Mouse (Mus musculus) hindlimb bud, embryonic 11.5 days (tissue): Measurements from ENCODE around the gene Snx6.
A peak's percentile ranks its signal among the peaks of the same experiment; 100 is the strongest.
"Not testable (repeated sequence)": the region's sequence is repeated elsewhere in the genome, so short reads cannot be mapped to it uniquely, and the experiment has no call there.

Experiments used
- DNase-seq: peaks from one replicate; pipeline ENCODE4 v3.0.0-alpha.2; 2012; ENCODE audit warnings: low read depth, low spot score; ENCODE audit errors: extremely low spot score

Snx6 gene

DNA sequence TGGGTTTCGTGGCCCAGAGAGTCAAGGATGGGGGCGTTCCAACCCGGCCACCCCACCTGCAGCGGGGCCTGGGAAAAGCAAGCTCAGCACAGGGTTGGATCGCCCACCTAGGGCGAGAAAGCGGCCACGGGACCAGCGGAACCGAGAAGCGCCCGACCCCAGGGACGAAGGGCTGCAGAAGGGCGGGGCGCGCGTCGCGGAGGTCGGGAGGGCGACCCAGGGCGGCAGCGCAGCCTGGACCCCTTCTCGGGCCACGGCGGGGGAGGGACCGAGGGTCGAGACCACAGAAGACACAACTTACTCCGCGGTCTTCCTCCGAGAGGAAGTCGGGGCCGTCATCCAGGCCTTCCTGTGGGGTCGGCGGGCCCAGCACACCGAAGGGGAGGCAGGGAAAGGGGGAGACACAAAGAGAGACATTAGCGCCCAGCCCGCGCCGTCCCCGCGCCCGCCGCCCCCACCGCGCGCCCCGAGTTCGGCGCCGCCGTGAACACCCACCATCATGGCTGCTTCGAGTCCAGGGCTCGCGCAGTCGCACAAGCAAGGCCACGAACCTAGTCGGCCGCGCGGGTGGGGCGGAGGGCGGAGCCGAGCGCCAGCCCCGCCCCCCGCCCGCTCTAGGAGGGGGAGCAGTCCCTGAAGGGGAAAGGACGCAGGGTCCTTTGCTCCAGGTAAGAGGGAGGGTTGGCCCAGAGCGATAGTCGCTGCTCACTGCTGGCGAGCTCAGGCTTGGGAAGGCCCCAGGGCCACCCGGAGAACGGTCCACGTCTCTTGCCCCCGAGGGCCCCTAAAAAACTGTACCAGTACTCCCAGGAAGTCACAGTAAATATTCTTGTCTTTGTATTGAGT is at the start of gene Snx6:
Snx6 (minus strand) TSS at position 551 of the 846 bp plus-strand sequence.
- DNase-seq: peak; percentile 31

DNA sequence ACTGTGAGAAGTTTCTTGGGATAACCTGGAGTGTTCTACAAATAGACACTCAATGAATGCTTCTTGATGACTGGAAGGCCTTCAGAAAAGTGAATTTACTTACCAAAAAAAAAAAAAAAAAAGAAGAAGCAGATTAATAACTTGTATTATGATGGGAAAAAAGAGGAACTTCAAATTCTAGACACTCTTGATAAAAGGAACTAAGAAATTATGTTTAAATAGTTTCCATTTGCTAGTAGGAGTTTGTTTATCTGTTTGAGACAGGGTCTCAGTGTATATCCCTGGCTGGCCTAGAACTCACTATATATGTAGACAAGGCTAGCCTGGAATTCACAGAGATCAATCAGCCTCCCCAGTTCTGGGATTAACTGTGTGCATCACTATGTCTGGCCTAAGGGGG is 48.9 kb upstream of the Snx6 start:
- DNase-seq: no peak

DNA sequence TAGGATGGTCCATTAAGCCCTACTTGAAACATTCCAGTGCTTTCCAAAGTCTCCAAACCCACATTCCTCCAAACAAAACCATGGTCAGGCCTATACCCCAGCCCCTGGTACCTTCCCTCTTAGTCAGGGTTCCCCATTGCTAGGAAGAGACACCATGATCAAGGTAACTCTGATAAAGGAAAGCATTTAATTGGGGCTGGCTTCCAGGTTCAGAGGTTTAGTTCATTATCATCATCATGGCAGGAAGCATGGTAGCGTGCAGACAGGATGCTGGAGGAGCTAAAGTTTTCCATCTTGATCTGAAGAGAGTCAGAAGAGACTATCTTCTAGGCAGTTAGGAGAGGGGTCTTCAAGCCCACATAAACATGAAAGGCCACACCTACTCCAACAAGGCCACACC is 46.1 kb upstream of the Snx6 start:
- no peak for DNase-seq

DNA sequence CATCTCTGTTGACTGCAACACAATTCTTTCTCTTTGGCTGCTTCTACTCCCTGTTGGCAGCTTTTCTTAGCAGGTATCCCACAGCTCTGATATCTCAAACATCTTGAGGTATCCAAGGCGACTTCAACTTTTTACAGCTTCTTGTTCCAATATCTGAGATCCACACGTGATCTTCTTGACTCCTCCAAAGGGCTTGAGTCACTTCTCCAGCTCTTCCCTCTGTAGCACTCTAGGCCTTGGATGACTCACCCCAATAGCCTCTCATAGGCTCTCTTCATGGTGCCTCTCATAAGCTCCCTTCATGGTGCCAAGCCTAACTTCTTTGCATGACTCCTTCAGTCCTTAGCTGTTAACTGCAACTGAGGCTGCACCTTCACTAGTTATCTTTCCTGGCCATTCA is 44.3 kb upstream of the Snx6 start:
- no peak for DNase-seq

DNA sequence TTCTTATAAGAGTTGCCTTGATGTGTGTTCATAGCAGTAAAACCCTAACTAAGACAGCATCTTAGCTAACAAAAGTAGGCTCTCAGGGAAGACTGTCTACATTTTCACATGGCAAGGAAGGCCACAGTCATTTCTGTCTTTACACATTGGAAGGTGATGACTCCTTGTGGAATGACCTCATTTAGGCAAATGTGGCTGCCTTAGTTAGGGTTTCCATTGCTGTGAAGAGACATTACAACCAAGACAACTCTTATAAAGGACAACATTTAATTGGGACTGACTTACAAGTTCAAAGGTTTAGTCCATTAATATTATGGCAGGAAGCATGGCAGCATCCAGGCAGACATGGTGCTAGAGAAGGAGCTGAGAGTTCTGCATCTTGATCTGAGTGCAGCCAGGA is 43.4 kb upstream of the Snx6 start:
- no peak for DNase-seq

DNA sequence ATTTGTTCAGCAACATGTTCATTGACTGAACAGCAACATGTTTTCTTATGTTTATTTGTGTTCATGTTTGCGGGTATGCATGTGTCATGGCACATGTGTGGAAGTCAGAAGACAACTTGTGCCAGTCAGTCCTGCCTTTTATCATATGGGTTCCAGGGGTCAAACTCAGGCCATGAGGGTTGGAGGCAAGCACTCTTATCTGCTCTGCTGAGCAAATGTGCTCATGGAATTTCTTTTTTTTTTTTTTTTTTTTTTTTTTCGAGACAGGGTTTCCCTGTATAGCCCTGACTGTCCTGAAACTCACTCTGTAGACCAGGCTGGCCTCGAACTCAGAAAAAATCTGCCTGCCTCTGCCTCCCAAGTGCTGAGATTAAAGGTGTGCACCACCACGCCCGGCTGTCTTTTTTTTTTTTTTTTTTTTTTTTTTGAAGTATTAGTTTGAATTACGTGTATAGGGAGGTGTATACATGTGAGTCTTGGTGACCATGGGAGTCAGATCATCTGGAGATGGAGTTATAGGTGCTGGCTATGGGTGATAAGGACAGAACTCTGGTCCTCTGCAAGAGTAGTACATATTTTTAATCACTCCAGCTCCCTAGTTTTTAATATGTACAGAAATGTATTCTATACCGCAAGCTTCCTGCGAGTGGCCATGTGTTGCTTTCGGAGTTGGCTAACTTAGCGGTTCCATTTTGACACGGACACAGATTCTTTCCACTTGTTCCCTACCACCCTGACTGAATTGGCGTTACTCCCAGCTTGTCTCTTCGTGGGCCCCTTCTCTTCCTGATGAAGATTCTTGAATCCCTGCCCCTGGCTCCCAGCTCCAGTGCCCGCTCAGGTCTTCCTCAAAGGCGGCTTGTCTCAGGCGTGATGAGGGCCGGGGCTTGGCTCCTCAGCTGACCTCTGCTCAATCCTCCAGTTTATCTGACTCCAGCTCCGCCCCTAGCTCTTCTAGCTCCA is 40.4 kb upstream of the Snx6 start:
- DNase-seq: no peak

DNA sequence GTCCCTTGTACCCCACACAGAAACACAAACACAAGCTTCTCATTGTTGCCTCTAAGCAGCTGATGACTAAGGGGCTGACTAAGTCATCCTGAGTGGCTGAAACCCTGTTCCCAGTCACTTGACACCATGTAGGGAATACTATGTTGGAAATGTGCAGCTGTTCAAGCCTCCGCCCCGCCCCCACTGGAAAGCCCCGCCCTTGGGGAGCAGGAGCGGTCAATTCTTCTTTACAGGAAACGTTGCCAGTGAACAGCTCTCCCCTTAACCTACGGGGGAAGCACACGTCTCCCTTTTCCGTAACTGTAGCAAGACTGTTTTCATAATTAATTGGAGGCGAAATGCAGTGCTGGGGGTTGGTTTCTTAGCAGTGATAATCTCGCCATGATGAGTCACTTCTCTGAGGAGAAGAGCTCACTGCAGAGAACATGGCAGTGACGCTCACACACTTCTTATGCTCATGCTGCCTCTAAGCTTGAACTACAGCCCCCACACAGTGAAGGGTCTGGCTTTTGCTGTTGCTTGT is 39.5 kb upstream of the Snx6 start:
- peak; percentile 50 for DNase-seq

DNA sequence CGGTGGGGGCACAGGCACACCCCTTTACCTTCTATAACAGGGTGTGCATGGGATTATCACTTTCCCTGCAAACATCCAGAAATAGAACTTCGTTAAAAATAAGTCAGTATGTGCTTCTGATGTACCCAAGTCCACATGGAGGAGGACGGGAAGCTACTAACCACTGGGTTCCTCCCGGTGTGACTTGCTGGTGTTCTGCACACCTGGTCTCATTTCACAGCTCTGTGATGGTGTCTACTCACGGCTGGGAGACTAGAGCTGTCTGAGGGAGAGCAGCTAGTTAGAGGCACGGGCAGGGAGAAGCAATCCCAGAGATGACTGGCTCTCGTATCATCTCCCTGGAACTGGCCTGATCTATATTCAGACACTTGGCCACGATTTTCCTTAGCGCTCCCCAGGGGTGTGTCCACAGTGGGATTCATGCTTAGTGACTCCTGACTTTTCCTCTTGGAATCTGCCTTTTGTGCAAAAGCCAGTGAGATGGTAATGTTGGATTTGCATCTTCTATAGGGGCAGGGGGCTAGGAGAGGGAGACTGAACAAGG is 38.4 kb upstream of the Snx6 start:
- DNase-seq: no peak

DNA sequence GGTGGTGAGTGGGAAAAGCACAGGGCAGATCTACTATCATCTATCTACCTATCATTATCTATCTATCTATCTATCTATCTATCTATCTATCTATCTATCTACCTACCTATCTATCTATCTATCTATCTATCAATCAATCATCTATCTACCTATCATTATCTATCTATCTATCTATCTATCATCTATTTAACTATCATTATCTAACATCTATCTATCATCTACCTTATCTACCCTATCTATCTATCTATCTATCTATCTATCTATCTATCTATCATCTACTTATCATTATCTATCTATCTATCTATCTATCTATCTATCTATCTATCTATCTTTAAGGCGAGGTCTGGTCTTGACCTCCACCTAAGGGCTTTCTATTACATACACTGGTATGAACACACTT is 36.4 kb upstream of the Snx6 start:
- DNase-seq: not testable (repeated sequence)

DNA sequence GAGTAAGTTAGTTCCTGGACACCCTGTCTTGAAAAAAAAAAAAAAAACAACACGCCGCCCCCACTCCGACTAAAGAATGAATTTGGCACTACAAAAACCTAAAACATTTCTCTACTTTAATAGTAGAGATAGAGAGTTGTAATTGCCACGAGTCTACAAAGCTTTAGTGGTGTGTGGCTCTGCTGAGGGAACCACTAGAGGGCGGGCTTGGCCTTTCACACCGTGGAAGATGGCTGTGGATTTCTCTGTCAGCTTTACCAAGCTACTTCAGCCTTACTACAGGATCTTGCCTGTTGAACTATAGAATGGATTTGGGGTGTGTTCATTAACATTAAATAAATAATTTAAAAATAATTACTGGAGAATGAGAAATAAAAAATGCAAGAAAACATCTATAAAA is 35.1 kb upstream of the Snx6 start:
- peak; percentile 54 for DNase-seq

DNA sequence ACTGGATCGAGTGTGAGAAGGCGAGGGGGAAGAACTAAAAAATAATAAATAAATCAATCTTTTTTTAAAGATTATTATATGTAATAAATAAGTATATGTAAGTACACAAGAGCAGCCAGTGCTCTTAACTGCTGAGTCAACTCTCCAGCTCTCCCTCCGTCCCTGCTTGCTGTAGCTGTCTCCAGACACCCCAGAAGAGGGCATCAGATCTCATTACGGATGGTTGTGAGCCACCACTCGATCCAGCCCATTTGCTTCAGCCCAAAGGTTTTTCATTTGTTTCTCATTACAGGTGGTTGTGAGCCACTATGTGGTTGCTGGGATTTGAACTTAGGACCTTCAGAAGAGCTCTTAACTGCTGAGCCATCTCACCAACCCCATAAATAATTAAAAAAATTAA is 34.4 kb upstream of the Snx6 start:
- DNase-seq: no peak

DNA sequence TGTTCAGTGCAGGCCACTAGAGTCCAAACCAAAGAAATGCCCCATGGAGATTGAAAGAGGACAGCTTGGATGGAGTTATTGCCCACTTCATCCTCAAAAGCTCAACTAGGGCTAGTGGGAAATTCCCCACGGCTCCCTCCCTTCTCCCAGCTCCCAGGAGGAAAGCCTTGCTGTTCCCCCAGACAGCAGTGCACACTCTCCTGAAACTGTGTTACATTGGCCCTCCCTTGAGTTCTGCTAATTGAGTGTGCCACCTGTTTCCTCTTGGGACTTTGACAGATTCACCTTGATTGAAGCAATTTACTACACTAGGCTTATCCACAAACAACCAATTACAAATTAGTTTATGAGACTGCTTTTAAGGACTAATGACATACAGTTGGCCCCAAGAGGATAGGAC is 32.5 kb upstream of the Snx6 start:
- no peak for DNase-seq

DNA sequence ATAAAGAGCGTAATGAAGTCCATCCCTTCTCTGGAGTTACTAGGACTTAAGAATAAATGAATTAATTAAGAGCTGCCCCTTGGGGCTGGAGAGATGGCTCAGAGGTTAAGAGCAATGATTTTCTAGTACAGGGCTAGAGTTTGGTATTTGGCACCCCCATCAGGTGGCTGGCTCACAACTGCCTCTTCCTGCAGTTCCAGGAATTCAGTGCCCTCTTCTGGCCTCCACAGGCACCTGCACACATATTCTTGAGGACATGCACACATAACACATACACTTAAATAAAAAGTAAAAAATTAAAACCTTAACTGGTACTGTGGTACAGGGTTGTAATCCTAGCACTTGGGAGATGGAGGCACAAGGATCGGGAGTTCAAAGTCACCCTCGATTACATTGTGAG is 29.7 kb upstream of the Snx6 start:
- DNase-seq: no peak

DNA sequence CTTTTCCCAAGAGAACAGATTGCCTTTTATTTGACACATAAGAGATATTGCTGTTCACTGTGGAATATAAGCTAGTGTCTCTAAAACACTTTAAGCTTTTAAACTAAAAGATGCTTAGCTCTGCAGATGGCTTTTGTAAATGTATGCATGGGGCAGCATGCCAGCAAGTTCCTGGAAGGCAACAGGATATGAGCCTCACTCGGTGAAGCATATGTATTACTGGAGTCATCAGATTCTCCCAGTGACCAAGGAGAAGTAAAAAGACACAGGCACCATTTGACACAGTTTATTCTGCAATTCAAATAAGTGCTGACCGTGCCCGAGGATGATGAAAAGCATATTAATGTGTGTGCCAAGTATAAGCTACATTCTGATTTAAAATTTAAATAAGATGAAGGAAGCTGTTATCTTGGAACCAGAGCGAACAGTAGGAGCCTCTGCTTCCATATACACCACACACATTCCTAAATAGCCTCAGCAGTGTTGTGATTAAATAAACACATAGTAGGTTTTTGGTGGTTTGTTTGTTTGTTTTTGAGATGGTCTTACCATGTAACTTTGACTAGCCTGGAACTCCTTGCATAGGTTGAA is 27.4 kb upstream of the Snx6 start:
- no peak for DNase-seq

DNA sequence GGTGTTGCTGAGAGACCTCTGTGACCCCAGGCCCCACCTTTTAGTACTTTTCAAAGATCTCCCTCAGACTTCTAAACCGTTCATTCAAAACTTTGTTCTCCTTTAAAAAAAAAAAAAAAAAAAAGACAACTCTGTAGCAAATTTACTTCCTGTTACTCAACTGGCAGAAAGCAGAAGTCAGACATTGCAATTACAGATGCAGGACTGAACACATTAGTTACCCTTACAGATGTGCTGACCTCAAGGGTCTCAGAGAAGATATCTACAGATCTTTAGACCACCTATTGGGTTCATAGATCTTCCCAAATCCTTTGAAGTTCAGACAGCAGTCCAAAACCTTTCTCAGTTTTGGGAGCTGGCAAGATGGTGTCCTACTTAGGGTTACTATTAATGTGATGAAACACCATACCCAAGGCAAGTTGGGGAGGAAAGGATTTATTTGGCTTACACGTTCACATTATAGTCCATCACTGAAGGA is 25.2 kb upstream of the Snx6 start:
- no peak for DNase-seq

DNA sequence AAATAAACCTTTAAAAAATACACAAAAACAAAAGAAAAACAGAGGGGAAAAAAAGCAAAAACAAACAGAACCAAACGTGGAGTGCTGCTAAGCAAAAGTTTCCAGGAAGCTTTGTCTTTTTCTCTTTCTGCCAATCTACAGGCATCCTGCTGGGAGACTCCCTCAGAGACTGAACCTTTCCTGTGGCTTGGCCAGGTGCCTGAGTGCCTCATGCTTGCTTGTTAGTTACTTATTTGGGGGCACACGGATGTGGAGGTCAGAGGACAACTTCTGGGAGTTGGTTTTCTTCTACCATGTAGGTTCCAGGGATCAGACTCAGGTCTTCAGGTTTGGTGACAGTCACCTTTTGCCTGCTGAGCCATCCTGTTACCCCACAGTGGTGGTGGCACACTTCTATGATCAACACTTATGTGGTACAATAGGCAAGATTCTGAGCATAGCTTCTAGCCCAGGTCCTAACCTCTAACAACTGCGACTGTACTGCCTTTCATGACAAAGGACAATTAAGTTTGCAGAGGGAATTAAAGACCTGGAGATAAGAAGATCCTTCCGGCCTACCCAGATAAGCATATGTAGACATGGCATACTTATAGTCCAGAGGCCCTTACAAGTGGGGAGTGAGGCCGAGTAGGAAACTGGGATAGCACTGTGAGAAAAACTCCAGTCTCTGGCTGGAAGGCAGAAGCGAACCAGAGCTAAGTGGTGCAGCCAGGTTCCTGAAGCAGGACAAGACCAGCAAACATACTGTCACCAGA is 23.9 kb upstream of the Snx6 start:
- no peak for DNase-seq

DNA sequence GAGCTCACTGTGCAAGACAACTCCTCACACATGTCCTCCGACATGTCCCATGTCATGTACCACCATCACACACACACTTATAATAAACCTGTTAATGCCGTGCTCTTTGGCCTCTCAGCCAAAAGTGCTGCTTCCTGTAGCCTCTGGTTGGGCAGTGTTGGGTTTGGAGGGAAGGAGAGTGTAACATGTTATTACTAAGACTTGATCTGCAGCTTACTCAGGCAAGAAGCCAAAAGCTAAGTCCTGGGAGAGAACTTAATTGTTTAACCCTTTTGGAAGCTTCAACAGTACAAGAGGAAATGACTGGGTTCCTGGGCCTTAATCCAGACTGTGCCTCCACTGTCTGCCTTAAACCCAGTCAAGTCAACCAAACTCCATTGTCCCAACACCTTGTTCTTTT is 14.6 kb upstream of the Snx6 start:
- DNase-seq: no peak

DNA sequence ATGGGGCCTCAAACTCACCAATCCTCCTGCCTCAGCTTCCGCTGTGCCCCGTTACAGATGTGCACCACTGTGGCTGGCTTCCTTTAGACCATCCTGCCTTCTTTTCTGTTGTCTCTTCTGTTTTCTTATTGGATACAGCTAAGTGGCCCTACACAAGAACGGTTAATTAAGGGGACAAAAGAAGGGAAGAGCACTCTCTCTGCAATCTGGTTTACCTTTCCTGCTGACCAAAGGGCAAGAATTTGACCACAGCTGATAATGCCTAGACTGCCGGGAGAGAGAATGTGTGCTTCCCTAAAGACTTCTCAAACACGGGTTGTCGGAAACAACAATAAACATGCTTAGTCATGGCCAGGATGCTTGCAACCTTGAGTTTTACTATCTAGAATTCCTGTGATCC is 12.0 kb upstream of the Snx6 start:
- DNase-seq: no peak

DNA sequence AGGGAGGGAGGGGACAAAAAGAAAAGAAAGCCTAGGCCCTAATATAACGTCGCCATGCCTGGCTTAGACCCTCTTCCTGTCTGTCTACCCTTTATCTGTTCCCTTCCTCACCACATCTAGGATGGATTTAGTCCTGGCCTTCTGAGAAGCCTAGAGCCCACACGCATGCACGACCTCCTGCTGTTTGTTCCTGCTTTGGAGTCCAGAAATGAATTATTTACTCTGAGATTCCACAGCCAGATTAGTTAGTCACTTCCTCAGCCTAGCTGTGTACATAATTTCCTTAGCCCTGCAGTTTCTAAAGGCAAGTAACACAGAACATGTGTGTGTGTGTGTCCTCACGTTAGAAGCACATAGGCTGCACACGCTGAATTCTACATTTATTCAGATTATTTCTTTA is 10.6 kb upstream of the Snx6 start:
- no peak for DNase-seq

DNA sequence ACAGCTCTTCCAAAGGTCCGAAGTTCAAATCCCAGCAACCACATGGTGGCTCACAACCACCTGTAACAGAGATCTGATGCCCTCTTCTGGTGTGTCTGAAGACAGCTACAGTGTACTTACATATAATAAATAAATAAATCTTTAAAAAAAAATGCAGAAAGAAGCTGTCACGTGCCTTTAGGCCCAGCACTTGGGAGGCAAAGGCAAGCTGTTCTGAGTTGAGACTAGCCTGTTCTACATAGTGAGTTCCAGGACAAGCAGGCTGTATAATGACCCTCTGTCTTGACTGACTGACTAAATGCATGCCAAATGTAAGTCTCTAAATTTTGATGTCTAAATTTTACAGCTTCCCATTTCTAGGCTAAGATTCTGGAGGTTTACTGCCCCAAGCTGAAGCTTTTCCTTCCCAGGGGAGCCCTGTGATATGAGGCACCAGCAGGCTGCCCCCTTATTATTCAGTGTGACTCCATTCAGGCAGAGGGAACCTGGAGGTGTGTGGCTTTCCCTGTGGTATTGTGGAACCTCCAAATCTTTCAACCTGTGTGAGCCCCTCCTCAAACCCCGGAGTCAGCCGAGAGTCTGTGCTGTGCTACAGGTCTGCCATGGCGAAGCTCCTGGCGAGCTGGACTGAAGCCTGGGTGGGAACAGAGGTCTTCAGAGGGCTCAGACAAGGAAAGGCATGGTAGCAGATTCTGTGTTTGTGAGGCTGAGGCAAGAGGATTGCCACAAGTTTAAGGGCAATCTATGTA is 9.9 kb upstream of the Snx6 start:
- DNase-seq: no peak
